Mouse (Mus musculus) kidney, embryonic 15.5 days (tissue): ENCODE results near the gene Pgr. TPM values are rescaled to one million over a fixed set of nuclear protein-coding genes. Genes with fewer than 3 reads are reported as not detected.

Experiments
- ATAC-seq: fragments of 200-750 bp; cut with Nextera tagmentation; replicated peaks from 2 replicates; pipeline ENCODE4 v1.8.0; 2017; ENCODE audit warnings: moderate TSS enrichment; ENCODE audit not compliant: low FRiP score
- H3K27ac ChIP-seq: fragments of 300-500 bp; sonication (generic); 2 replicates; pipeline ENCODE4 v1.5.1; 2015; ENCODE audit warnings: mild to moderate bottlenecking, inconsistent platforms
- H3K27me3 ChIP-seq: fragments of 300-500 bp; sonication (generic); 2 replicates; pipeline ENCODE4 v1.6.1; 2015; ENCODE audit warnings: inconsistent platforms
- H3K36me3 ChIP-seq: fragments of 300-500 bp; sonication (generic); 2 replicates; pipeline ENCODE4 v1.6.1; 2015; ENCODE audit warnings: inconsistent platforms
- H3K4me1 ChIP-seq: fragments of 300-500 bp; sonication (generic); 2 replicates; pipeline ENCODE4 v1.6.1; 2015; ENCODE audit warnings: inconsistent platforms
- H3K4me2 ChIP-seq: fragments of 300-500 bp; sonication (generic); 2 replicates; pipeline ENCODE4 v1.6.1; 2015; ENCODE audit warnings: moderate library complexity, mild to moderate bottlenecking, inconsistent platforms
- H3K4me3 ChIP-seq: fragments of 300-500 bp; sonication (generic); replicated peaks from 2 replicates; pipeline ENCODE4 v1.5.1; 2015; ENCODE audit warnings: mild to moderate bottlenecking, inconsistent platforms
- H3K9ac ChIP-seq: fragments of 300-500 bp; sonication (generic); 2 replicates; pipeline ENCODE4 v1.6.1; 2015; ENCODE audit warnings: mild to moderate bottlenecking, inconsistent platforms
- H3K9me3 ChIP-seq: fragments of 300-500 bp; sonication (generic); replicated peaks from 2 replicates; pipeline ENCODE4 v1.6.1; 2016; ENCODE audit warnings: inconsistent platforms
- WGBS: fragments of 180-500 bp; shearing (Covaris S2); methylation state at CpG from one replicate; pipeline ENCODE4 v1.1.7; 2015; ENCODE audit warnings: mixed read lengths; 5-methylcytosine and 5-hydroxymethylcytosine counted together
- polyA plus RNA-seq: library from polyadenylated mRNA; unstranded; fragments of >200 nt; fragmentation: Nextera tagmentation; extraction: Ambion mirVana; gene quantifications from 2 replicates; pipeline ENCODE4 v1.2.1, GENCODE M21; 2015

Gene Pgr
- polyA plus RNA-seq = 0.87 and 0.96 TPM in 2 replicates

- peak; percentile 47; the same call in 1 of the 2 replicates for ATAC-seq
- H3K9ac ChIP-seq = peak within 1 kb of the TSS; percentile 26
- no peaks in the 10 kb centered on the region for H3K9me3 ChIP-seq
These were observed at the start of gene Pgr for GRCm38 (mm10) chr9:8899616-8900202. Gene Pgr, plus strand, starts transcription at chr9:8899833.

GRCm38 (mm10) chr9:8857455-8857854 lies 42.2 kb upstream of the Pgr start:
- H3K4me2 ChIP-seq = no peak overlapping the region
- ATAC-seq = no peak
- no peak overlapping the region for H3K9ac ChIP-seq
- no peaks in the 10 kb centered on the region for H3K36me3 ChIP-seq
- H3K4me3 ChIP-seq = no peak overlapping the region
- no peaks in the 10 kb centered on the region for H3K4me1 ChIP-seq
- H3K9me3 ChIP-seq = no peaks in the 10 kb centered on the region
- H3K27ac ChIP-seq = no peak overlapping the region
- 89% methylated on average over 2 of the region's 2 CpGs for WGBS
- no peaks in the 10 kb centered on the region for H3K27me3 ChIP-seq

More at GRCm38 (mm10) chr9:8899616-8900202, at the start of gene Pgr:
- H3K4me3 ChIP-seq = peak within 1 kb of the TSS; percentile 59
- peaks cover 30% of the 10 kb centered on the region for H3K4me1 ChIP-seq
- H3K36me3 ChIP-seq = no peaks in the 10 kb centered on the region
- peak within 1 kb of the TSS; percentile 95 for H3K4me2 ChIP-seq
- H3K27ac ChIP-seq = no peak within 1 kb of the TSS
- WGBS = under 1% methylated on average over 16 of the region's 16 CpGs
- peaks cover 42% of the 10 kb centered on the region for H3K27me3 ChIP-seq

- no peaks in the 10 kb centered on the region for H3K36me3 ChIP-seq
- no peaks in the 10 kb centered on the region for H3K9me3 ChIP-seq
- no peak overlapping the region for H3K9ac ChIP-seq
- H3K27ac ChIP-seq = no peak overlapping the region
- no peak overlapping the region for H3K4me2 ChIP-seq
- no peaks in the 10 kb centered on the region for H3K4me1 ChIP-seq
- WGBS = 84% methylated on average over 2 of the region's 2 CpGs
- ATAC-seq = no peak
- no peak overlapping the region for H3K4me3 ChIP-seq
- H3K27me3 ChIP-seq = no peaks in the 10 kb centered on the region
These were observed 31.1 kb upstream of the Pgr start for GRCm38 (mm10) chr9:8868511-8868910.

- H3K4me3 ChIP-seq = no peak overlapping the region
- WGBS = 76% methylated on average over 5 of the region's 5 CpGs
- no peak for ATAC-seq
These were observed 4.4 kb upstream of the Pgr start for GRCm38 (mm10) chr9:8895205-8895604.

GRCm38 (mm10) chr9:8900203-8901012 lies 775 bp downstream of the Pgr start:
- Histone ChIP-seq H3K4me2 (peak overlapping the region; percentile 95), H3K4me3 (peak overlapping the region; percentile 59), H3K4me1 (peaks cover 30% of the 10 kb centered on the region), H3K36me3 (no peaks in the 10 kb centered on the region), H3K9ac (peak overlapping the region; percentile 26), H3K27ac (no peak overlapping the region), H3K27me3 (peaks cover 42% of the 10 kb centered on the region), H3K9me3 (no peaks in the 10 kb centered on the region)
- peak; percentile 66 for ATAC-seq
- WGBS = under 1% methylated on average over 41 of the region's 41 CpGs

More at GRCm38 (mm10) chr9:8895205-8895604, 4.4 kb upstream of the Pgr start:
- Histone ChIP-seq H3K36me3 (no peaks in the 10 kb centered on the region), H3K9ac (no peak overlapping the region), H3K4me1 (peaks cover 7% of the 10 kb centered on the region), H3K27ac (no peak overlapping the region), H3K9me3 (no peaks in the 10 kb centered on the region), H3K27me3 (peaks cover 19% of the 10 kb centered on the region), H3K4me2 (no peak overlapping the region)

DNA sequence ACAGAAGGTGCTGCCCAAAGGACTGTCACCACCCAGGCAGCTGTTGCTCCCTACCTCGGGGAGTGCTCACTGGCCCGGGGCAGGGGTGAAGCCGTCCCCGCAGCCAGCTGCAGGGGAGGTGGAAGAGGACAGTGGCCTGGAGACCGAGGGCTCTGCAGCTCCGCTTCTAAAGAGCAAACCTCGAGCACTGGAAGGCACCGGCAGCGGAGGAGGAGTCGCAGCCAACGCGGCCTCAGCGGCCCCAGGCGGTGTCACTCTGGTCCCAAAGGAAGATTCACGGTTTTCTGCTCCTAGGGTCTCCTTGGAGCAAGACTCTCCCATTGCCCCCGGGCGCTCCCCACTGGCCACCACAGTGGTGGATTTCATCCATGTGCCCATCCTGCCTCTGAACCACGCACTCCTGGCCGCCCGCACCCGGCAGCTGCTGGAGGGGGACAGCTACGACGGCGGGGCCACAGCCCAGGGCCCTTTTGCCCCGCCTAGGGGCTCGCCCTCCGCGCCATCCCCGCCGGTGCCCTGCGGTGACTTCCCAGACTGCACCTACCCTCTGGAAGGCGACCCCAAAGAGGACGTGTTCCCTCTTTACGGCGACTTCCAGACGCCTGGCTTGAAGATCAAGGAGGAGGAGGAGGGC lies 1.5 kb downstream of the Pgr start:
- H3K27ac ChIP-seq = no peak overlapping the region
- no peaks in the 10 kb centered on the region for H3K9me3 ChIP-seq
- peak overlapping the region; percentile 59 for H3K4me3 ChIP-seq
- peak overlapping the region; percentile 95 for H3K4me2 ChIP-seq
- peak; percentile 65 for ATAC-seq
- WGBS = 0% methylated on average over 36 of the region's 36 CpGs
- peaks cover 42% of the 10 kb centered on the region for H3K27me3 ChIP-seq
- peak overlapping the region; percentile 51 for H3K9ac ChIP-seq
- no peaks in the 10 kb centered on the region for H3K36me3 ChIP-seq
- H3K4me1 ChIP-seq = peaks cover 30% of the 10 kb centered on the region

GRCm38 (mm10) chr9:8901647-8902131 lies 2.1 kb downstream of the Pgr start:
- peak overlapping the region; percentile 59 for H3K4me3 ChIP-seq
- H3K4me2 ChIP-seq = peak overlapping the region; percentile 95
- no peaks in the 10 kb centered on the region for H3K9me3 ChIP-seq
- 1% methylated on average over 48 of the region's 49 CpGs for WGBS
- H3K36me3 ChIP-seq = no peaks in the 10 kb centered on the region
- H3K27me3 ChIP-seq = peaks cover 42% of the 10 kb centered on the region
- no peak overlapping the region for H3K27ac ChIP-seq
- H3K4me1 ChIP-seq = peaks cover 30% of the 10 kb centered on the region
- ATAC-seq = peak; percentile 81
- peak overlapping the region; percentile 51 for H3K9ac ChIP-seq

GRCm38 (mm10) chr9:8902277-8902676 lies 2.6 kb downstream of the Pgr start:
- Histone ChIP-seq H3K4me2 (peak overlapping the region; percentile 95), H3K36me3 (no peaks in the 10 kb centered on the region), H3K9me3 (no peaks in the 10 kb centered on the region), H3K27ac (no peak overlapping the region), H3K9ac (no peak overlapping the region), H3K4me1 (peaks cover 30% of the 10 kb centered on the region), H3K4me3 (peak overlapping the region; percentile 59), H3K27me3 (peaks cover 42% of the 10 kb centered on the region)
- 35% methylated on average over 3 of the region's 3 CpGs for WGBS
- ATAC-seq = no peak

DNA sequence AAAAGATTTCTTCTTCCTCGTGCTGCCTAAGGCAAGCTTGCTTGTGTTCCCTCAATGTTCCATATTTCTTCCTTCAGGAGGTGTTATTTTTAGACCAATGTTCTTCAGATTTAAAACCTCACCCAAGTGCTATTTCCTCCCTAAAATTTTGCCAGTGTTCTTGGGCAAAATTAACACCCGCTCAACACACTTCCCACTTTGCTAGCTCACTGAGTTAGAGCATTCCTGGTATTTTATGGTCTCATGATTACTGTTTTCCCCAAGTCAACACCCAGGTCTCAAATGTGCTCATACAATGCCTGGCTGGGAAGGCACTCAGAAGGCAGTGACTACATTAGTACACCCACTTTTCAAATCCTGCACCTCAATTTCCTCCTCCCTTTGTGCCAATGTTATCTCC lies 27.9 kb downstream of the Pgr start:
- ATAC-seq = no peak

DNA sequence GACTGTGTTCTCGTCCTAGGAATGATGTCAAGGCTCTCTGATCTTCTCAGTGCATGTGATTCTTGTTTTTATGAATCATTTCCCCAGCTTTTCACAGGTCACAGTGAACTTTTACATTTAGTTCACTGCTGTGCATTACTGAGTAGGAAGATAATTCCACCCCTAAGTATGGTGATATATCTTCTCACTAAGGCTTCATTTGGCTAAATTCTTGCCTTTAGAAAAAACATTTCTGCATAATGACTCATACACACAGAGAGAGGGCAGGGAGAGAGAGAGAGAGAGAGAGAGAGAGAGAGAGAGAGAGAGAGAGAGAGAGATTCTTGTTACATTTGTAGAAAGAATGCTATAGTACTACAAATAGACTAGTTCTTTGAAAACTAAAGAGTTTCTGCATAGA lies 38.1 kb downstream of the Pgr start:
- H3K27me3 ChIP-seq = no peaks in the 10 kb centered on the region
- no peak overlapping the region for H3K9ac ChIP-seq
- H3K4me2 ChIP-seq = no peak overlapping the region
- no peaks in the 10 kb centered on the region for H3K36me3 ChIP-seq
- no peak overlapping the region for H3K27ac ChIP-seq
- WGBS = 34% methylated on average over 1 of the region's 1 CpGs
- no peak overlapping the region for H3K4me3 ChIP-seq
- no peaks in the 10 kb centered on the region for H3K4me1 ChIP-seq
- H3K9me3 ChIP-seq = no peaks in the 10 kb centered on the region
- no peak for ATAC-seq

More for the DNA sequence above, 27.9 kb downstream of the Pgr start:
- Histone ChIP-seq H3K9ac (no peak overlapping the region), H3K4me3 (no peak overlapping the region), H3K9me3 (no peaks in the 10 kb centered on the region), H3K27me3 (no peaks in the 10 kb centered on the region), H3K4me1 (no peaks in the 10 kb centered on the region), H3K4me2 (no peak overlapping the region), H3K27ac (no peak overlapping the region), H3K36me3 (no peaks in the 10 kb centered on the region)
- WGBS = 74% methylated on average over 2 of the region's 2 CpGs

GRCm38 (mm10) chr9:8953306-8953705 lies 53.7 kb downstream of the Pgr start:
- H3K4me1 ChIP-seq = no peaks in the 10 kb centered on the region
- H3K27me3 ChIP-seq = no peaks in the 10 kb centered on the region
- no peak overlapping the region for H3K4me3 ChIP-seq
- no peak overlapping the region for H3K27ac ChIP-seq
- H3K36me3 ChIP-seq = no peaks in the 10 kb centered on the region
- H3K4me2 ChIP-seq = no peak overlapping the region
- H3K9me3 ChIP-seq = no peaks in the 10 kb centered on the region
- ATAC-seq = no peak
- no peak overlapping the region for H3K9ac ChIP-seq
